Mouse (Mus musculus) bone marrow, adult 2 months (tissue): Measurements from ENCODE around the gene Gm609.

Experiments used
- CTCF ChIP-seq: fragments of 200-500 bp; IDR thresholded peaks from 2 replicates; pipeline ENCODE4 v1.5.1; 2011; ENCODE audit warnings: low read length, control low read depth; ENCODE audit not compliant: control insufficient read depth, insufficient read depth
- POLR2A ChIP-seq: fragments of 200-500 bp; IDR thresholded peaks from 2 replicates; pipeline ENCODE4 v1.6.1; 2011; ENCODE audit warnings: low read depth, mild to moderate bottlenecking, control low read depth, low read length, borderline replicate concordance; ENCODE audit not compliant: control insufficient read depth

DNA sequence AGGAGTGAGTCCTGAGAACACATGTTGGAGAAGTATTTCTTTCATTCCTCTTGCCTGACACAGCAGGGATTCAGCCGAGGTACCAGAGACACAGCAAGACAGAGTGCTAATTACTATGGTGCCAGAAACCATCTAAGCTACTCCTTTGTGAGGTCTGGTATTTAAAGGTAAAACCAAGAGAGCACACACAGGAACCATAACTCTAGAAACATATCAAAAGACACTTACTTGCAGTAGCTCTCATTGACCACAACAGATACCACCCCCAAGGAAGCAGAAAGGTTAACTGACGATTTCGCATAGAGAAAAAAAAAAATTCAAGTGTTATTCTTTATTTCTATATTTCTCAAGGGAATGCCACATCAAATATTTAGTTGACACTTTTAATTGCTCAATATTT is 111.0 kb downstream of the Gm609 start:
- TF ChIP-seq CTCF (no peak), POLR2A (no peak)
